Mouse (Mus musculus) frontal cortex, postnatal 36 days (tissue): ENCODE measurements at regions not wholly inside any gene's neighbourhood (a gene's known extent, or its start where the extent isn't known, plus 50 kb on each side); places are given as distances from the start of the nearest gene placed in this dataset.

Experiments used
- DNase-seq, 2 experiments: peaks; one replicate each; pipeline ENCODE4 v3.0.0; 2022; ENCODE audit warnings: low spot score in 2 of 2

DNA sequence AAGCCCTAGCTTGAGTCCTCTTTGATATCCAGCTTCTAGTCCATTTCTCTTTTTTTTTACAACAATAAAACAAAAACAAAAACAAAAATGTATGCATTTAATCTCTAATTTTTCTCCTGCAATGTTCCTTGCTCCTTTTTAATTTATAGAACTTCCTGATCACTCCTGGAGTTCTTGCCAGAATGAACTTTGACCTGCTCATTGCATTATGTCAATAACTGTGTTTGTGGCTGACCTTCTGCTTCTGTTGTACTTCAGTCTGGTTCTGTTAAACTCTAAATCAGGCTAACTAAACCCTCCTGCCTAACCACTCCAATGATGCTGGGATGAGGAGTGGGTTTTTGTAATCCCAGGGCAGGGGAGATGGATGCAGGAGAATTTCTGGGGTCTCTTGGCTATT lies 674.0 kb downstream of the Gsdmc2 start:
- DNase-seq, result no peak

GRCm38 (mm10) chr15:63170171-63170570 lies 674.8 kb downstream of the Gsdmc2 start:
- DNase-seq, result no peak

GRCm38 (mm10) chr15:63166411-63166810 lies 678.6 kb downstream of the Gsdmc2 start:
- DNase-seq, result no peak

DNA sequence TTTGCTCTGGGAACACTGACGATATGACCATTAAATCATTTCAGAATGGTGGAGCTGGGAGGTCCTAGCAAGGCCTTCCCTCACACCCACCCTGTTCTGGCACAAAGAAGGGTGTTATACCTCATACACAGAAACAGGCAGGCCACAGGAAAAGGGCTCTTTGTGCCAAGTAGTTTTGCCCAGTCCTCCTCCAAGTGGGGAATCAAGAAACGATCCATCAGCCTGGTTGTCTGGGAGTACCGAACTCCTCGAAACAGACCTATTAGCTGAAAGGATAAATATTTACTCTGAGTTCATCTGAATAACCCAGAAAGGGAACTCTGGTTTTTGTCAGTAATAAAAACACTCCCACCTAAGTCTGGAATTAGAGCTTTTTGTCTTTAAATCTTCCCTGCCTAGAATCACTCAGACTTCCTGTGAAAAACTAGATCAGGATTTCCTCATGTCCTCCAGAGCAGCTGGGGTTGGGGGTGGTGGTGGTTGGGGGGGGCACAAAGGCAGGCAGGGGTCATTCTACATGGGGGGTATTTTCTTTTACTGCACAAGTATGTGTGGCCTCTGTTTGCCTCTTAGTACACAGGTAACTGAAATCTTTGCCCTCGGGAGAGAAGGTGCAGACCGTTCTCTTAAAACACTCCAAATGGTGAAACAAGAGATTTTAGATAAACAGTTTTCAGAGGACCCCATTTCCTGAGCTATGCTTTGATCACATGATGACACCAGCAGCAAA lies 681.3 kb downstream of the Gsdmc2 start:
- peak in 1 of 2 experiments; percentile 3 for DNase-seq

- peak; percentile 12 to 39 for DNase-seq
These were observed 682.0 kb downstream of the Gsdmc2 start for GRCm38 (mm10) chr15:63162881-63163549.

GRCm38 (mm10) chr15:63123123-63123688 lies 721.8 kb downstream of the Gsdmc2 start:
- no peak for DNase-seq

GRCm38 (mm10) chr15:63112918-63113317 lies 732.1 kb downstream of the Gsdmc2 start:
- no peak for DNase-seq

- DNase-seq, result no peak
These were observed 744.9 kb downstream of the Gsdmc2 start for GRCm38 (mm10) chr15:63100093-63100492.

DNA sequence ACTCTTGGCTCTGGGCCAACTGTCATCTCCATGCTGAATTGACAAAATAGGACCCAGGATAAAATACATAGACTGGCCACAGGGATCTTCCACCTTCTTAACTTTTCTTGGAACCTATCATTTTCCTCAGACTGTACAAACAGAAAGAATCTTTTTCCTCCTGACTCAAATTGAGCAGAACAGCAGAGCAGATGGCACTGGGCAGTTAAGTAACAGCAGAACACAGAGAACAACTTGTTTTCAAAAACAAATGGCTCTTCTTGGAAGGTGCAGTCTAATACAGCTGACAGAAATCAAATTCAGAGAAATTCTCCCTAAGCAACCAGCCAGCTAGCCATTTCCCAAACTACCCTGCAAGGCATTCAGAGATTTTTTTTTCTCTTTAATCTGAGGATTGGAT lies 763.0 kb downstream of the Gsdmc2 start:
- peak; percentile 6 to 20 for DNase-seq

GRCm38 (mm10) chr15:63079825-63080224 lies 765.2 kb downstream of the Gsdmc2 start:
- no peak for DNase-seq

- DNase-seq, result no peak
These were observed 773.1 kb downstream of the Gsdmc2 start for GRCm38 (mm10) chr15:63071921-63072320.

GRCm38 (mm10) chr15:63067126-63067525 lies 777.9 kb downstream of the Gsdmc2 start:
- DNase-seq, result no peak

- no peak for DNase-seq
These were observed 778.9 kb downstream of the Gsdmc2 start for GRCm38 (mm10) chr15:63066020-63066439.

DNA sequence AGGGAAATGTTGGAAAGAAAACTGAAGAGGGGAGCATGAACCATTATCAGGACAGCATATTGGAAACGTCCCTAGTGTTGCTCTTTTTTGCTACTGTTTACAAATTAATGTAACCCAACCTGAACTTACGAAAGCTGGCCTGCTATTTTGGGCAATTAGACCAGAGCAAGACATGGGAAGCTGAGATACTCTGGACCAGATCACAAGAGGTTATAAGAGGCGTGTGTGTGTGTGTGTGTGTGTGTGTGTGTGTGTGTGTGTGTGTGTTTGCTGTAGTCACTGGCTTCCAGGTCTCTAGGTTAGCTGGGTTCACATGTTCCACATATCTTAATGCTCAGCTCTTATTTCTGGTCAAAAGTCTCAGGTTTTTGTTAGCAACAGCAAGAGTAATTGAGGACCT lies 783.1 kb downstream of the Gsdmc2 start:
- DNase-seq, result no peak

DNA sequence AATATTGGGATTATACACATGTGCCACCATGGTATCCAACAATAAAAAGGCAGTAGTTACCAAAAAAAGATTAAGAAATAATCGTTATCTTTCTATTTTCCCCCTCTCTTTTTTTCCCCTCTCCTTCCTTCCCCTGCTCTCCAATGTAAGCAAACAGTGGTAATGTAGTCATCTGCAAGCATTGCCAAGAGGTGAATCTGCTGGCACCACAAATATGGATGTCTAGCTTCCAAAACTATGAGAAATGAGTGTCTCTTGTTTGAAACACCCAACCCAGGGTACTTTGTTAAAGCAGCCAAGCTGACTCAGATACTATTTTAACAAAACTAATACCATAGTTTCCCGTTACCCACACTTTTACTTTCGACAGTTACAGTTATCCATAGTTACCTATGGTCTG lies 784.2 kb downstream of the Gsdmc2 start:
- no peak for DNase-seq

GRCm38 (mm10) chr15:63052570-63053255 lies 792.3 kb downstream of the Gsdmc2 start:
- DNase-seq, result no peak

GRCm38 (mm10) chr15:63050033-63050432 lies 794.9 kb downstream of the Gsdmc2 start:
- DNase-seq, result no peak

- DNase-seq, result no peak
These were observed 802.6 kb downstream of the Gsdmc2 start for GRCm38 (mm10) chr15:63042367-63042766.

DNA sequence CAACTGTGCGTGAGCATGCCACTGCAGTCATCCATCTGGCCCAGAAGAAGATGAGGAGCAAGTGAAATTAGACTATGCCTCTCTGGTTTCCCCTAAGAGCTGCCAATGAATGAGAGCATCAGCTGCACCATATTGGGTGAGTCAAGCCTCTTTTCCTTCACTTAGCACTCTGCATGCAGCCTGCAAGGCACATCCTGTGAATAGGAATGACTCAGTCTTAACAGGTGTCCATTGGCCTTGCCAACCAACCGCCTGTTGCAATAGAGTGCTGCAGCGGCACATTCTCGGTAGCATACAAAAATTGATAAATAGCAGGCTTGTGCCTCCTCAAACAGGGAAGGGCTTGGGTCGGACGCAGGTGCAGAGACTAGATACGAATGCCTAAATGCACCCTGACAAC lies 808.7 kb downstream of the Gsdmc2 start:
- peak; percentile 6 to 13 for DNase-seq

DNA sequence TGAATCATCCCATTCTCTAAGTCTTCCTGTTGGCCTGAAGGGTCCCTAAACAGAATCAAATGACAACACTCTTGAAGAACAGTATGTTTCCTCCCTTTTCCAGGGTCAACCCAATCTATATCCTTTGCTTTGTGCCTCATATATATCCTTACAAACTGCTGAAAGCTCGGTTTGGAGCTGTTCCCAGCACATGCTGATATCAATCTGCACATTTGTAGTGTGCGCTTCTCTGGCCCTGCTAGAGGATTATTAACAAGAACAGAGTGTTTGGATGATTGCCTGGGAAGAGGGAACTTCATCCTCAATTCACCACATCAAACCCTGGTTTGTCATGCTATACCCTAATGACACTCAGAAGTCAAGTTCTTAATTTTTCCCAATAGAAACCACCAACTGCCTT lies 824.2 kb downstream of the Gsdmc2 start:
- no peak for DNase-seq

GRCm38 (mm10) chr15:63017966-63018365 lies 827.0 kb downstream of the Gsdmc2 start:
- DNase-seq, result no peak

GRCm38 (mm10) chr15:63006471-63007228 lies 838.3 kb downstream of the Gsdmc2 start:
- no peak for DNase-seq
